Mouse (Mus musculus) liver, embryonic 14 days (tissue): ENCODE data around the gene Apol10a. TPM values are rescaled to one million over a fixed set of nuclear protein-coding genes. Genes with fewer than 3 reads are reported as not detected.

ENCODE experiments used
- polyA plus RNA-seq: library from polyadenylated mRNA; depleted of rRNA; stranded (reverse); fragments of >200 nt; gene quantifications from 2 replicates; pipeline ENCODE4 v1.2.3, GENCODE M21; 2012; rRNA removed

Apol10a gene
- 0.03 and 0.05 TPM in 2 replicates for polyA plus RNA-seq

GRCm38 (mm10) chr15:77476693-77477092 is at the start of gene Apol10a:
Apol10a (plus strand) TSS chr15:77477047.

GRCm38 (mm10) chr15:77447392-77447791 is 29.5 kb upstream of the Apol10a start, which contains the start of gene Apol7b:
Apol7b (minus strand) TSS chr15:77447492.

GRCm38 (mm10) chr15:77507966-77508365 is 31.1 kb downstream of the Apol10a start, which contains the start of gene Apol11a:
Apol11a (plus strand) TSS chr15:77508271.

GRCm38 (mm10) chr15:77533216-77533615 is 56.4 kb downstream of the Apol10a start, which contains the start of gene Apol7c:
Apol7c (minus strand) TSS chr15:77533316.

Other genes with a start within 250 kb of the Apol10a start
- gene Rbfox2, start 170.0 kb upstream of the Apol10a start, polyA plus RNA-seq, result 9.9 and 10.8 TPM in 2 replicates
- 0.28 and 0.34 TPM in 2 replicates for gene Apol7a, start 77.9 kb upstream of the Apol10a start, polyA plus RNA-seq
- 0.02 TPM in 1 of 2 replicates, not detected in the other for gene Apol9a, start 65.9 kb upstream of the Apol10a start, polyA plus RNA-seq
- not detected in 2 replicates for gene Apol7b, start 29.6 kb upstream of the Apol10a start, polyA plus RNA-seq
- 0.14 and 0.18 TPM in 2 replicates for gene Apol11a, start 31.2 kb downstream of the Apol10a start, polyA plus RNA-seq
- not detected in 2 replicates for gene Apol7c, start 56.3 kb downstream of the Apol10a start, polyA plus RNA-seq
- gene 1700025B11Rik, start 84.8 kb downstream of the Apol10a start, polyA plus RNA-seq, result not detected in 2 replicates
- gene Apol10b, start 119.1 kb downstream of the Apol10a start, polyA plus RNA-seq, result 0.01 TPM in 2 replicates
- gene Gm36245, start 122.2 kb downstream of the Apol10a start, polyA plus RNA-seq, result not detected in 2 replicates
- 4.1 and 4.6 TPM in 2 replicates for gene Apol11b, start 166.2 kb downstream of the Apol10a start, polyA plus RNA-seq
- gene Apol7e, start 221.8 kb downstream of the Apol10a start, polyA plus RNA-seq, result 0.01 TPM in 1 of 2 replicates, not detected in the other